Mouse (Mus musculus) embryo, embryonic 9.5 days (tissue): ENCODE data around the gene Gna12.

Experiments used
- DNase-seq: peaks from one replicate; pipeline ENCODE4 v3.0.0-alpha.2; 2017; ENCODE audit errors: extremely low spot score

Gene Gna12

GRCm38 (mm10) chr5:140796051-140796450, 34.2 kb downstream of the Gna12 start:
- no peak for DNase-seq

GRCm38 (mm10) chr5:140795176-140795575, 35.1 kb downstream of the Gna12 start:
- DNase-seq = no peak

- DNase-seq = no peak
These were observed 35.5 kb downstream of the Gna12 start for GRCm38 (mm10) chr5:140794753-140795152.

GRCm38 (mm10) chr5:140792233-140792632, 38.0 kb downstream of the Gna12 start:
- no peak for DNase-seq

- DNase-seq = peak; percentile 29
These were observed 39.0 kb downstream of the Gna12 start for GRCm38 (mm10) chr5:140790937-140791877.

- DNase-seq = no peak
These were observed 39.8 kb downstream of the Gna12 start for GRCm38 (mm10) chr5:140790392-140790791.

GRCm38 (mm10) chr5:140789561-140789960, 40.7 kb downstream of the Gna12 start:
- DNase-seq = no peak

GRCm38 (mm10) chr5:140785240-140785872, 44.9 kb downstream of the Gna12 start:
- DNase-seq = no peak

GRCm38 (mm10) chr5:140784288-140784687, 45.9 kb downstream of the Gna12 start:
- no peak for DNase-seq

GRCm38 (mm10) chr5:140783577-140783976, 46.7 kb downstream of the Gna12 start:
- no peak for DNase-seq

- no peak for DNase-seq
These were observed 48.2 kb downstream of the Gna12 start for GRCm38 (mm10) chr5:140781886-140782572.

GRCm38 (mm10) chr5:140781122-140781521, 49.1 kb downstream of the Gna12 start:
- no peak for DNase-seq

- no peak for DNase-seq
These were observed 53.3 kb downstream of the Gna12 start for GRCm38 (mm10) chr5:140776968-140777367.

GRCm38 (mm10) chr5:140775111-140775510, 55.1 kb downstream of the Gna12 start:
- no peak for DNase-seq

- no peak for DNase-seq
These were observed 58.1 kb downstream of the Gna12 start for GRCm38 (mm10) chr5:140772158-140772557.

- no peak for DNase-seq
These were observed 58.6 kb downstream of the Gna12 start for GRCm38 (mm10) chr5:140771612-140772011.

GRCm38 (mm10) chr5:140768333-140768732, 61.9 kb downstream of the Gna12 start:
- no peak for DNase-seq

GRCm38 (mm10) chr5:140767704-140768141, 62.5 kb downstream of the Gna12 start:
- DNase-seq = peak; percentile 61

- DNase-seq = no peak
These were observed 63.7 kb downstream of the Gna12 start for GRCm38 (mm10) chr5:140766566-140766965.

GRCm38 (mm10) chr5:140764921-140765613, 65.2 kb downstream of the Gna12 start:
- no peak for DNase-seq

- no peak for DNase-seq
These were observed 67.7 kb downstream of the Gna12 start for GRCm38 (mm10) chr5:140762540-140762939.

- no peak for DNase-seq
These were observed 71.4 kb downstream of the Gna12 start for GRCm38 (mm10) chr5:140758864-140759263.
